9 mouse cellular contexts compared by ENCODE assay signal in genomic region chr6:126535208-126535910, GRCm38 (mm10). TPM values are rescaled to one million over a fixed set of nuclear protein-coding genes. Genes with fewer than 3 reads are reported as not detected.
DNase-seq lines count a peak whose midpoint lies in the region; ATAC-seq and TF ChIP-seq lines count a peak whose summit lies in the region.
"Had no signal": no experiment of that assay in that cellular context is flagged by ENCODE, and none has a peak within 500 bp of the region (broad histone marks: within the 10 kb centered on the region; RNA-seq: fewer than 3 reads in every experiment).

Gene Kcna5 (minus strand): TSS chr6:126535412.

- intact Hi-C loops in heart, postnatal 10 days (cut with DNase I) = loop anchor here (2.0 kb wide), 1 partner anchor 33 kb away; no protein-coding TSS in a partner anchor

- peaks cover 11% of the 10 kb centered on the region; the same call in 1 of the 2 replicates for H3K4me1 ChIP-seq in forebrain, embryonic 11.5 days (replicated peaks; ENCODE audit: control insufficient read depth, insufficient read depth, low read length)
- no peaks in the 10 kb centered on the region for H3K4me1 ChIP-seq in liver, embryonic 11.5 days (replicated peaks; ENCODE audit: control insufficient read depth, insufficient read depth, low read length)
- H3K4me1 ChIP-seq in stomach, postnatal 0 days (replicated peaks; ENCODE audit: control insufficient read depth, insufficient read depth) = no peaks in the 10 kb centered on the region; the same call in 1 of the 2 replicates

- H3K9me3 ChIP-seq in forebrain, embryonic 11.5 days (ENCODE audit: control insufficient read depth, low read length) = no peaks in the 10 kb centered on the region
- H3K9me3 ChIP-seq in liver, embryonic 11.5 days (ENCODE audit: control insufficient read depth, low read length) = no peaks in the 10 kb centered on the region
- no peaks in the 10 kb centered on the region for H3K9me3 ChIP-seq in stomach, postnatal 0 days (ENCODE audit: control insufficient read depth, low read length)

- WGBS in forebrain, embryonic 11.5 days = 2% methylated on average over 15 of the region's 15 CpGs
- whole genome bisulfite sequencing in liver, embryonic 11.5 days = 2% methylated on average over 15 of the region's 15 CpGs
- WGBS in stomach, postnatal 0 days = 2% methylated on average over 15 of the region's 15 CpGs

- H3K27me3 ChIP-seq in forebrain, embryonic 11.5 days (ENCODE audit: control insufficient read depth, insufficient read depth, low read length) = peaks cover 12% of the 10 kb centered on the region
- H3K27me3 ChIP-seq in liver, embryonic 11.5 days (replicated peaks; ENCODE audit: control insufficient read depth, insufficient read depth, low read length) = peaks cover 24% of the 10 kb centered on the region
- H3K27me3 ChIP-seq in stomach, postnatal 0 days (ENCODE audit: control insufficient read depth, insufficient read depth, low read length) = no peaks in the 10 kb centered on the region; the same call in 1 of the 2 replicates

- peak within 1 kb of the TSS; percentile 33; the same call in 1 of the 2 replicates for H3K9ac ChIP-seq in forebrain, embryonic 11.5 days (ENCODE audit: low read length)
- H3K9ac ChIP-seq in liver, embryonic 11.5 days (ENCODE audit: low read depth, low read length) = no peak within 1 kb of the TSS
- peak within 1 kb of the TSS; percentile 58; the same call in 1 of the 2 replicates for H3K9ac ChIP-seq in stomach, postnatal 0 days (ENCODE audit: low read length)

- peak; percentile 72 for ATAC-seq in forebrain, embryonic 11.5 days (replicated peaks; ENCODE audit: low FRiP score)
- no peak for ATAC-seq in liver, embryonic 11.5 days (replicated peaks; ENCODE audit: low FRiP score)
- peak; percentile 83 for ATAC-seq in stomach, postnatal 0 days (ENCODE audit: low FRiP score, low TSS enrichment)

- TF ChIP-seq EP300 in stomach, postnatal 0 days (optimal IDR thresholded peaks at IDR 0.05) = no peak

- H3K4me3 ChIP-seq in forebrain, embryonic 11.5 days (ENCODE audit: low read depth, low read length) = peak within 1 kb of the TSS; percentile 17
- no peak within 1 kb of the TSS for H3K4me3 ChIP-seq in liver, embryonic 11.5 days (ENCODE audit: low read depth, low read length)
- H3K4me3 ChIP-seq in stomach, postnatal 0 days (ENCODE audit: low read depth, low read length) = peak within 1 kb of the TSS; percentile 28

- no peak within 1 kb of the TSS; the same call in 1 of the 2 replicates for H3K27ac ChIP-seq in forebrain, embryonic 11.5 days (ENCODE audit: low read depth, low read length)
- H3K27ac ChIP-seq in liver, embryonic 11.5 days (ENCODE audit: low read depth, low read length) = no peak within 1 kb of the TSS
- H3K27ac ChIP-seq in stomach, postnatal 0 days (replicated peaks) = peak within 1 kb of the TSS; percentile 78
- H3K27ac ChIP-seq: macrophage had no signal

- peak; percentile 22 for DNase-seq in ovary, postnatal 36 days (ENCODE audit: low spot score)
- DNase-seq in ovary, postnatal 10 days (ENCODE audit: low spot score) = no peak
- peak; percentile 67 for DNase-seq in forebrain, embryonic 11.5 days (ENCODE audit: low spot score)
- peak; percentile 68 to 74 for DNase-seq in heart, postnatal 10 days
- peak; percentile 36 for DNase-seq in liver, embryonic 11.5 days (ENCODE audit: low spot score)
- peak; percentile 41 for DNase-seq in stomach, postnatal 0 days (ENCODE audit: low spot score)
- no peak for DNase-seq in cerebellum, postnatal 36 days
- DNase-seq in right cerebral cortex, postnatal 36 days (ENCODE audit: low spot score in 2 of 2) = no peak

- H3K4me2 ChIP-seq in forebrain, embryonic 11.5 days (ENCODE audit: low read depth, low read length, severe bottlenecking) = peak within 1 kb of the TSS; percentile 51
- H3K4me2 ChIP-seq in liver, embryonic 11.5 days = peak within 1 kb of the TSS; percentile 50
- peak within 1 kb of the TSS; percentile 53 for H3K4me2 ChIP-seq in stomach, postnatal 0 days (replicated peaks; ENCODE audit: low read depth)

- H3K36me3 ChIP-seq in forebrain, embryonic 11.5 days (ENCODE audit: control insufficient read depth, insufficient read depth, low read length) = no peaks in the 10 kb centered on the region
- no peaks in the 10 kb centered on the region for H3K36me3 ChIP-seq in liver, embryonic 11.5 days (ENCODE audit: control insufficient read depth, insufficient read depth, low read length)
- H3K36me3 ChIP-seq in stomach, postnatal 0 days (ENCODE audit: control insufficient read depth, insufficient read depth, low read length) = no peaks in the 10 kb centered on the region

- TF ChIP-seq CTCF in stomach, postnatal 0 days (IDR thresholded peaks at IDR 0.05; ENCODE audit: low read depth) = no peak

RNA-seq across cellular contexts. Expression of gene Kcna5, which starts in this region (rescaled TPM):
- polyA plus RNA-seq in forebrain, embryonic 11.5 days (2014; fragmentation: Nextera tagmentation; extraction: Ambion mirVana) = 1.3 and 1.8 TPM in 2 replicates
- 10 to 100 TPM; 14.3 to 21.5 TPM for total RNA-seq in heart, postnatal 10 days (2021)
- 1.5 and 1.9 TPM in 2 replicates for polyA plus RNA-seq in liver, embryonic 11.5 days (2014; fragmentation: Nextera tagmentation; extraction: Ambion mirVana)
- polyA plus RNA-seq in stomach, postnatal 0 days (2015; fragmentation: Nextera tagmentation; extraction: Ambion mirVana) = 3.2 and 3.5 TPM in 2 replicates
- polyA plus RNA-seq: macrophage had no signal

Comparison
In these comparisons a context has a peak if more than half of its experiments do, and no peak if none do; other contexts are left out.
1. DNase-seq: peak in ovary, postnatal 36 days (single experiment), forebrain, embryonic 11.5 days (single experiment), heart, postnatal 10 days (2 of 2), liver, embryonic 11.5 days (single experiment) and stomach, postnatal 0 days (single experiment); none in ovary, postnatal 10 days (single experiment), cerebellum, postnatal 36 days (0 of 2) and right cerebral cortex, postnatal 36 days (0 of 2).
2. Peak in every context shown above with its lines, with median percentiles within 50 percentile points of each other: H3K4me2 ChIP-seq.